Mouse (Mus musculus) retina, postnatal 1 day (tissue): Measurements from ENCODE around the gene Egfl8.

ENCODE experiments used
- DNase-seq: peaks from one replicate; pipeline ENCODE4 v3.0.0-alpha.2; 2012

Egfl8 gene

GRCm38 (mm10) chr17:34593752-34594525 is 21.8 kb downstream of the Egfl8 start:
- peak; percentile 47 for DNase-seq

- peak; percentile 61 for DNase-seq
Measured at GRCm38 (mm10) chr17:34592581-34593549, 22.9 kb downstream of the Egfl8 start.

DNA sequence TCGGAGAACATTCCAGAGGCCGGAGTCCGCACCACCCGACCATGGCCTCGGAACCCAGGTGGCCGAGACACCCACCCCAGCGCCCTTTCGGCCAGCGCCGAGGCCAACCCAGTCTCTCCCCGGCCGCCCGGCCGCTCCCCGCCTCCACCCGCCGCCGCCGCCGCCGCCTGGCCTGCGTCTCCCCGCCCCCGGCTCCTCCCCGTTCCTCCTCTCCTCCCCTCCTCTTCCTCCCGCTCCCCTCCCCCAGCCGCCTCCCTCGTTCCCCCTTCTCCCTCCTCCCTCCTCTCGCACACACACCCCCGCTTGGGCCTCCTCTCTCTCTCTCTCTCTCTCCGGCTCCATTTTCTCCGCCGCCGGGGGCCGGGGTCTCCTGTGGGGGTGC is 23.8 kb downstream of the Egfl8 start:
- peak; percentile 96 for DNase-seq

GRCm38 (mm10) chr17:34591029-34591993 is 24.5 kb downstream of the Egfl8 start, which contains the start of gene Pbx2:
TSS of gene Pbx2 (plus strand) at chr17:34591266.
- no peak for DNase-seq

GRCm38 (mm10) chr17:34590154-34590987 is 25.4 kb downstream of the Egfl8 start:
- no peak for DNase-seq

- peak; percentile 61 for DNase-seq
Measured at GRCm38 (mm10) chr17:34589681-34590101, 26.1 kb downstream of the Egfl8 start, which contains the start of gene Gpsm3. TSS of gene Gpsm3 (plus strand) at chr17:34589806.

- no peak for DNase-seq
Measured at GRCm38 (mm10) chr17:34589206-34589605, 26.6 kb downstream of the Egfl8 start.

DNA sequence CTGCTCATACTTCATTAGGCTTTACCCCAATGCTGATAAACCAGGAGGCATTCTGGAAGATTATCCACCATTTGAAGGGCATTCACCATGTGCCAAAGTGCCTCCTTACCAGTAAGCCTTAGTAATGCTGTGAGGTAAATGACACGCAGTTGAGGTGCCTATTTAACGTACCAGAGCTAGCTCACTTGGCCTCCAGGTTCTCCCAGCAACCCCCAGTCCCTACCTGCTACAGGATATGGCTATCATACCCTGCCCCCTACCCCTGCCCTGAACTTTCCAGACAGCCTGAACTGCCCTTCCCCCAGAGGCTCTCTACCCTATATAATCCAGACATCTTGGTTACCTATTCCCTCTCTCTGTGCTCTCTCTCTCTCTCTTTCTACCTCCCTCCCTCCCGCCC is 27.0 kb downstream of the Egfl8 start:
- DNase-seq, result no peak

- no peak for DNase-seq
Measured at GRCm38 (mm10) chr17:34587814-34588213, 28.0 kb downstream of the Egfl8 start.

DNA sequence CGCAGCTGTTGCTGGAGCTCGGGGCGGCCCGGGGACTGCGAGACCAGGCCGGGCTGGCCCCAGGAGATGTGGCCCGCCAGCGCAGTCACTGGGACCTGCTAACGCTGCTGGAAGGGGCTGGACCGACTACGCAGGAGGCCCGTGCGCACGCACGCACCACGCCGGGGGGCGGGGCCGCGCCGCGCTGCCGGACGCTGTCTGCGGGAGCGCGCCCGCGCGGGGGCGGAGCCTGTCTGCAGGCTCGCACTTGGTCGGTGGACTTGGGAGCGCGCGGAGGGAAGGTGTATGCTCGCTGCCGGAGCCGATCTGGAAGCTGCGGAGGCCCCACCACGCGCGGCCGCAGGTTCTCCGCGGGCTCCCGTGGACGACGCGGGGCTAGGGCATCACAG is 28.4 kb downstream of the Egfl8 start:
- peak; percentile 96 for DNase-seq

- peak; percentile 95 for DNase-seq
Measured at GRCm38 (mm10) chr17:34586796-34587422, 28.9 kb downstream of the Egfl8 start.

GRCm38 (mm10) chr17:34585877-34586771 is 29.6 kb downstream of the Egfl8 start:
- no peak for DNase-seq

DNA sequence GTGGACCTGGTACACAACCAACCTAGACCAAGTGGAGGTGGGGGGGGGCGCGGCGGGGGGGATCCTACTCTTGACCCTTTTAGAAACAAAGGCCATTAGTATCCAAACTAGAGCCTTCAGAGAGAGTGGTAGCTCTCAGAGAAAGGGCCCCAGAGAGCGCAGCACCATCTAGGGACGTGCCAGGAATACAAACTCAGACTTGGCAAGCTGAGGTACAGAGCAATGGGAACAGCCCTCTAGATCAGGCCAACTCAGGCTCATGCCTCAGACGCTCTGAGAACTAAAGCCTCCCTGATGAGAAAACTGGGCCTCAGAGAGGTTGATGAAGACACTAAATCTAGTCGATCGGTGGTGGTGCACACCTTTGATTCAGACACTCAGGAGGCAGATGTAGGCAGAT is 30.6 kb downstream of the Egfl8 start:
- no peak for DNase-seq

DNA sequence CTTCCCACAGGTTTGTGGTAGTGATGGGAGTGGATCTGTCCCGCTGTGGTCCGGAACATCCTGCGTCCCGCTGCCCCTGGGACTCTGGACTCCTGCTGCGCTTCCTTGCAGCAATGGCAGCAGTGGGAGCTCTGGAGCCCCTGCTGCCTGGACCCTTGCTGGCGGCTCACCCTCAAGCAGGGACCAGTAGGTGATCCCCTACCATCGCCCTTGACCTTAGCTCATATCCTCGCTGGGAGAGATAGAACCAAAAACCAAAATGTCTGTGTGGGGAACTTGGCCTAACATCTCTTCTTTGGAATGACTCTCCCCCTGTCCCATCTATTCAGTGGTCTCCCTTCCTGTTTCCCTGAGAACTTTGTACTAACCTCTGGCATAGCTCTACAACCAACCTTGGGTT is 32.0 kb downstream of the Egfl8 start:
- DNase-seq, result no peak

DNA sequence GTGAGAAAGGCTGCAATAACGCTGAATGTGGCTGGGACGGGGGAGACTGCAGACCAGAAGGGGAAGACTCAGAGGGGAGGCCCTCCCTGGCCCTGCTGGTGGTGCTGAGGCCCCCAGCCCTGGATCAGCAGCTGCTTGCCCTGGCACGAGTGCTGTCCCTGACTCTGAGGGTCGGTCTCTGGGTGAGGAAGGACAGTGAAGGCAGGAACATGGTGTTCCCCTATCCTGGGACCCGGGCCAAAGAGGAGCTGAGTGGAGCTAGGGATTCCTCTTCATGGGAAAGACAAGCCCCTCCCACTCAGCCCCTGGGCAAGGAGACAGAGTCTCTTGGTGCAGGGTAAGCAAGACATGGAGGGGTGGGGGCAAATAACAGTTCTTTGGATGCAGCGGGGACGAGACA is 32.4 kb downstream of the Egfl8 start:
- no peak for DNase-seq

GRCm38 (mm10) chr17:34582528-34582927 is 33.2 kb downstream of the Egfl8 start:
- no peak for DNase-seq

DNA sequence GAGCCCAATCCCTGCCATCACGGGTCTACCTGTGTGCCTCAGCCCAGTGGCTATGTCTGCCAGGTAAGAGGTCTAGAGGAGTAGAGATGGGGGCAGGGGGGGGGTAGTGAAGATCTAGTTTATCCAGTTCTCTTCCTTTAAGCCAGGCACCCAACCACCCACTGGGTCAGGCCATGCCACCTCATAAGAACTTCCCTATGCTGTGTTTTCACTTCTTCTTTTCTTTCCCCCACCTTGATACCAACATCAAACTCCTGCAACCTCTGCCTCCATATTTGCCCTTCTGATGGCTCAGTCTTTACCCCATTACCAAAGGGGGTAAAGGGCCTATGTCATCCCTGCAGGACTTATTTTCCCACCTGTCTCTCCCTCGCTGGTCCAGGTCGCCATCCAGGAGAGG is 37.7 kb downstream of the Egfl8 start:
- DNase-seq, result no peak

DNA sequence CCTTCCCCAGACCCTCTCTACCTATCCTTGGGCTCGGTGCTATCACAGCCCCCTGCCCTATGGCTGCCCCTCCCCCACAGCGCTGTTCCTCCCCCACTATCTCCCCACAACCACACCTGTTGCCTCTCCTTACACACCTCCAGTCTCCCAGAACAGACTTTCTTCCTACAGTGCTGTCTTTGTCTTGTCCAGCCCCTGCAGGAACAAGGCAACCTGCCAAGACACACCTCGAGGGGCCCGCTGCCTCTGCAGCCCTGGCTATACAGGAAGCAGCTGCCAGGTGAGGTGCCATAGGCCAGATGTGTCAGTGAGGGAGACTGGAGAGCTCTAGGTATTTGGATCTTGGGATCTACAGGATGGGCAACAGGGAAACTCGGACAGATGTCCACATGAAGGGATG is 39.2 kb downstream of the Egfl8 start:
- DNase-seq, result no peak

GRCm38 (mm10) chr17:34572361-34572760 is 43.4 kb downstream of the Egfl8 start:
- DNase-seq, result peak; percentile 46

- DNase-seq, result no peak
Measured at GRCm38 (mm10) chr17:34571875-34572274, 43.9 kb downstream of the Egfl8 start.
